9 mouse cellular contexts compared by ENCODE assay signal in genomic region chr16:4597296-4597695, GRCm38 (mm10). TPM values are rescaled to one million over a fixed set of nuclear protein-coding genes. Genes with fewer than 3 reads are reported as not detected.
A peak's percentile ranks its signal among the peaks of the same experiment; 100 is the strongest.
DNase-seq lines count a peak whose midpoint lies in the region; ATAC-seq and TF ChIP-seq lines count a peak whose summit lies in the region.
"Had no signal": no experiment of that assay in that cellular context is flagged by ENCODE, and none has a peak within 500 bp of the region (broad histone marks: within the 10 kb centered on the region; RNA-seq: fewer than 3 reads in every experiment).

No protein-coding gene starts in this region.

- H3K27ac ChIP-seq in heart, embryonic 11.5 days (ENCODE audit: low read depth, low read length): no peak overlapping the region
- no peak overlapping the region for H3K27ac ChIP-seq in forebrain, embryonic 14.5 days (ENCODE audit: low read depth, low read length)
- H3K27ac ChIP-seq in kidney, embryonic 15.5 days: peak overlapping the region; percentile 97
- no peak overlapping the region for H3K27ac ChIP-seq in midbrain, postnatal 0 days (ENCODE audit: low read depth, low read length)

- 64% methylated on average over 7 of the region's 7 CpGs for WGBS in heart, embryonic 11.5 days (ENCODE audit: insufficient replicate concordance)
- 65% methylated on average over 7 of the region's 7 CpGs for WGBS in forebrain, embryonic 14.5 days
- WGBS in kidney, embryonic 15.5 days: 54% methylated on average over 7 of the region's 7 CpGs
- 66% methylated on average over 7 of the region's 7 CpGs for WGBS in midbrain, postnatal 0 days

- H3K4me2 ChIP-seq in heart, embryonic 11.5 days: peak overlapping the region; percentile 98
- H3K4me2 ChIP-seq in forebrain, embryonic 14.5 days (ENCODE audit: low read length): peak overlapping the region; percentile 93; the same call in 1 of the 2 replicates
- peak overlapping the region; percentile 88 for H3K4me2 ChIP-seq in kidney, embryonic 15.5 days
- H3K4me2 ChIP-seq in midbrain, postnatal 0 days (ENCODE audit: low read depth, low read length, poor library complexity, severe bottlenecking): peak overlapping the region; percentile 92

- peak overlapping the region; percentile 16; the same call in 1 of the 2 replicates for H3K9ac ChIP-seq in heart, embryonic 11.5 days (ENCODE audit: low read depth, low read length)
- H3K9ac ChIP-seq in forebrain, embryonic 14.5 days (ENCODE audit: low read length): peak overlapping the region; percentile 90
- peak overlapping the region; percentile 17; the same call in 1 of the 2 replicates for H3K9ac ChIP-seq in kidney, embryonic 15.5 days
- no peak overlapping the region for H3K9ac ChIP-seq in midbrain, postnatal 0 days (replicated peaks; ENCODE audit: low read length, poor library complexity, severe bottlenecking)

- H3K27me3 ChIP-seq in heart, embryonic 11.5 days (ENCODE audit: control insufficient read depth, insufficient read depth, low read length): no peaks in the 10 kb centered on the region
- no peaks in the 10 kb centered on the region for H3K27me3 ChIP-seq in forebrain, embryonic 14.5 days (replicated peaks; ENCODE audit: control insufficient read depth, insufficient read depth, low read length)
- H3K27me3 ChIP-seq in kidney, embryonic 15.5 days: no peaks in the 10 kb centered on the region
- no peaks in the 10 kb centered on the region for H3K27me3 ChIP-seq in midbrain, postnatal 0 days (ENCODE audit: insufficient read depth, low read length)

- no peak for DNase-seq in heart, adult 8-10 months (ENCODE audit: low spot score)
- DNase-seq in forebrain, embryonic 14.5 days (ENCODE audit: low spot score): no peak
- DNase-seq in midbrain, postnatal 0 days (ENCODE audit: low spot score): no peak
- DNase-seq in cerebellum, adult 8-10 months: no peak
- no peak for DNase-seq in layer of hippocampus, adult 18-20 months (ENCODE audit: low spot score in 2 of 2)
- no peak for DNase-seq in MN1 (ENCODE audit: low spot score)
- DNase-seq: thymus, postnatal 36 days had no signal

- no peak overlapping the region for H3K4me3 ChIP-seq in heart, embryonic 11.5 days (ENCODE audit: low read depth, low read length)
- 0 out of 2 replicates have a peak overlapping the region, but pooled peaks have one; percentile 2 for H3K4me3 ChIP-seq in forebrain, embryonic 14.5 days (ENCODE audit: low read depth, low read length)
- H3K4me3 ChIP-seq in kidney, embryonic 15.5 days (replicated peaks): peak overlapping the region; percentile 79
- no peak overlapping the region for H3K4me3 ChIP-seq in midbrain, postnatal 0 days (ENCODE audit: low read depth, low read length)

- TF ChIP-seq CTCF in midbrain, postnatal 0 days (IDR thresholded peaks at IDR 0.05): no peak

- no peaks in the 10 kb centered on the region for H3K9me3 ChIP-seq in heart, embryonic 11.5 days (replicated peaks; ENCODE audit: control insufficient read depth, low read length)
- H3K9me3 ChIP-seq in forebrain, embryonic 14.5 days (replicated peaks; ENCODE audit: control insufficient read depth, low read length): no peaks in the 10 kb centered on the region
- no peaks in the 10 kb centered on the region for H3K9me3 ChIP-seq in kidney, embryonic 15.5 days (replicated peaks)
- no peaks in the 10 kb centered on the region for H3K9me3 ChIP-seq in midbrain, postnatal 0 days (ENCODE audit: low read length)

- H3K36me3 ChIP-seq in heart, embryonic 11.5 days (ENCODE audit: control insufficient read depth, insufficient read depth, low read length): no peaks in the 10 kb centered on the region
- no peaks in the 10 kb centered on the region for H3K36me3 ChIP-seq in forebrain, embryonic 14.5 days (ENCODE audit: control insufficient read depth, insufficient read depth, low read length)
- no peaks in the 10 kb centered on the region for H3K36me3 ChIP-seq in kidney, embryonic 15.5 days
- H3K36me3 ChIP-seq in midbrain, postnatal 0 days (ENCODE audit: insufficient read depth, low read length): no peaks in the 10 kb centered on the region

- peaks cover 81% of the 10 kb centered on the region for H3K4me1 ChIP-seq in heart, embryonic 11.5 days (ENCODE audit: control insufficient read depth, insufficient read depth, low read length)
- peaks cover 45% of the 10 kb centered on the region for H3K4me1 ChIP-seq in forebrain, embryonic 14.5 days (ENCODE audit: control insufficient read depth, insufficient read depth, low read length)
- H3K4me1 ChIP-seq in kidney, embryonic 15.5 days: peaks cover 88% of the 10 kb centered on the region
- H3K4me1 ChIP-seq in midbrain, postnatal 0 days (ENCODE audit: insufficient read depth, low read length): peaks cover 19% of the 10 kb centered on the region; the same call in 1 of the 2 replicates

- no peak for ATAC-seq in heart, embryonic 11.5 days (replicated peaks; ENCODE audit: insufficient number of reproducible peaks, low FRiP score, low TSS enrichment)
- no peak for ATAC-seq in forebrain, embryonic 14.5 days
- no peak for ATAC-seq in kidney, embryonic 15.5 days (replicated peaks; ENCODE audit: low FRiP score)
- no peak for ATAC-seq in midbrain, postnatal 0 days (ENCODE audit: low FRiP score)

RNA-seq across cellular contexts. Expression of gene Glis2, which starts 2.8 kb away (rescaled TPM):
- 19.3 and 23.3 TPM in 2 replicates for polyA plus RNA-seq in heart, embryonic 11.5 days (2014; fragmentation: Nextera tagmentation; extraction: Ambion mirVana)
- 10 to 100 TPM in 2 of 4 experiments, 1 to 10 TPM in 2; 7.3 to 13.5 (median 9.5) TPM for total RNA-seq in heart, adult 8-10 months (2022)
- 9.0 and 10.0 TPM in 2 replicates for polyA plus RNA-seq in forebrain, embryonic 14.5 days (2014; fragmentation: Nextera tagmentation; extraction: Ambion mirVana)
- 41.2 and 43.8 TPM in 2 replicates for polyA plus RNA-seq in kidney, embryonic 15.5 days (2015; fragmentation: Nextera tagmentation; extraction: Ambion mirVana)
- total RNA-seq in midbrain, postnatal 0 days (2014; rRNA removed): 20.0 and 20.6 TPM in 2 replicates
- 10.8 and 12.0 TPM in 2 replicates for polyA plus RNA-seq in midbrain, postnatal 0 days (2015; fragmentation: Nextera tagmentation; extraction: Ambion mirVana)
- 10 to 100 TPM in 1 of 2 experiments, 1 to 10 TPM in 1; 9.8 to 15.4 TPM for total RNA-seq in layer of hippocampus, adult 18-20 months (2021)

RNA-seq across cellular contexts. Expression of gene Pam16, which starts 27.5 kb away (rescaled TPM):
- polyA plus RNA-seq in heart, embryonic 11.5 days (2014; fragmentation: Nextera tagmentation; extraction: Ambion mirVana): 119 and 134 TPM in 2 replicates
- total RNA-seq in heart, adult 8-10 months (2022): 100 to 1,000 TPM; 145 to 188 (median 160) TPM
- 160 and 192 TPM in 2 replicates for polyA plus RNA-seq in forebrain, embryonic 14.5 days (2014; fragmentation: Nextera tagmentation; extraction: Ambion mirVana)
- polyA plus RNA-seq in kidney, embryonic 15.5 days (2015; fragmentation: Nextera tagmentation; extraction: Ambion mirVana): 90.1 and 92.6 TPM in 2 replicates
- total RNA-seq in midbrain, postnatal 0 days (2014; rRNA removed): 31.7 and 40.2 TPM in 2 replicates
- polyA plus RNA-seq in midbrain, postnatal 0 days (2015; fragmentation: Nextera tagmentation; extraction: Ambion mirVana): 134 TPM in 2 replicates
- 10 to 100 TPM; 79.8 to 81.0 TPM for total RNA-seq in layer of hippocampus, adult 18-20 months (2021)

RNA-seq across cellular contexts. Expression of gene Tfap4, which starts 37.6 kb away (rescaled TPM):
- polyA plus RNA-seq in heart, embryonic 11.5 days (2014; fragmentation: Nextera tagmentation; extraction: Ambion mirVana): 7.3 and 9.4 TPM in 2 replicates
- total RNA-seq in heart, adult 8-10 months (2022): 1 to 10 TPM; 2.8 to 6.2 (median 3.6) TPM
- polyA plus RNA-seq in forebrain, embryonic 14.5 days (2014; fragmentation: Nextera tagmentation; extraction: Ambion mirVana): 9.1 and 12.0 TPM in 2 replicates
- polyA plus RNA-seq in kidney, embryonic 15.5 days (2015; fragmentation: Nextera tagmentation; extraction: Ambion mirVana): 24.6 and 25.7 TPM in 2 replicates
- 6.7 and 6.8 TPM in 2 replicates for total RNA-seq in midbrain, postnatal 0 days (2014; rRNA removed)
- 5.2 and 5.9 TPM in 2 replicates for polyA plus RNA-seq in midbrain, postnatal 0 days (2015; fragmentation: Nextera tagmentation; extraction: Ambion mirVana)
- 1 to 10 TPM; 5.3 TPM for total RNA-seq in layer of hippocampus, adult 18-20 months (2021)

RNA-seq across cellular contexts. Expression of gene Vasn, which starts 42.4 kb away (rescaled TPM):
- 9.5 and 10.6 TPM in 2 replicates for polyA plus RNA-seq in heart, embryonic 11.5 days (2014; fragmentation: Nextera tagmentation; extraction: Ambion mirVana)
- 1 to 10 TPM; 6.9 to 9.3 (median 8.1) TPM for total RNA-seq in heart, adult 8-10 months (2022)
- polyA plus RNA-seq in forebrain, embryonic 14.5 days (2014; fragmentation: Nextera tagmentation; extraction: Ambion mirVana): 2.1 and 2.8 TPM in 2 replicates
- 22.7 and 23.5 TPM in 2 replicates for polyA plus RNA-seq in kidney, embryonic 15.5 days (2015; fragmentation: Nextera tagmentation; extraction: Ambion mirVana)
- 12.0 and 14.2 TPM in 2 replicates for total RNA-seq in midbrain, postnatal 0 days (2014; rRNA removed)
- polyA plus RNA-seq in midbrain, postnatal 0 days (2015; fragmentation: Nextera tagmentation; extraction: Ambion mirVana): 4.7 TPM in 2 replicates
- 1 to 10 TPM; 4.5 to 5.3 TPM for total RNA-seq in layer of hippocampus, adult 18-20 months (2021)

RNA-seq across cellular contexts. Expression of gene Dnaja3, which starts 42.5 kb away (rescaled TPM):
- 63.6 and 72.6 TPM in 2 replicates for polyA plus RNA-seq in heart, embryonic 11.5 days (2014; fragmentation: Nextera tagmentation; extraction: Ambion mirVana)
- 100 to 1,000 TPM; 146 to 154 (median 153) TPM for total RNA-seq in heart, adult 8-10 months (2022)
- polyA plus RNA-seq in forebrain, embryonic 14.5 days (2014; fragmentation: Nextera tagmentation; extraction: Ambion mirVana): 39.7 and 47.4 TPM in 2 replicates
- polyA plus RNA-seq in kidney, embryonic 15.5 days (2015; fragmentation: Nextera tagmentation; extraction: Ambion mirVana): 77.7 and 81.4 TPM in 2 replicates
- 62.1 and 65.5 TPM in 2 replicates for total RNA-seq in midbrain, postnatal 0 days (2014; rRNA removed)
- polyA plus RNA-seq in midbrain, postnatal 0 days (2015; fragmentation: Nextera tagmentation; extraction: Ambion mirVana): 54.1 and 57.0 TPM in 2 replicates
- total RNA-seq in layer of hippocampus, adult 18-20 months (2021): 10 to 100 TPM; 66.1 to 66.9 TPM

Comparison
In these comparisons a context has a peak if more than half of its experiments do, and no peak if none do; other contexts are left out.
1. H3K4me3 ChIP-seq: peak in forebrain, embryonic 14.5 days (single experiment) and kidney, embryonic 15.5 days (single experiment); none in heart, embryonic 11.5 days (single experiment) and midbrain, postnatal 0 days (single experiment).
2. Peak in every context shown above with its lines, with median percentiles within 50 percentile points of each other: H3K4me2 ChIP-seq.